Mouse (Mus musculus): ENCODE measurements around the gene Fgfr2.

The Fgfr2 gene

DNA sequence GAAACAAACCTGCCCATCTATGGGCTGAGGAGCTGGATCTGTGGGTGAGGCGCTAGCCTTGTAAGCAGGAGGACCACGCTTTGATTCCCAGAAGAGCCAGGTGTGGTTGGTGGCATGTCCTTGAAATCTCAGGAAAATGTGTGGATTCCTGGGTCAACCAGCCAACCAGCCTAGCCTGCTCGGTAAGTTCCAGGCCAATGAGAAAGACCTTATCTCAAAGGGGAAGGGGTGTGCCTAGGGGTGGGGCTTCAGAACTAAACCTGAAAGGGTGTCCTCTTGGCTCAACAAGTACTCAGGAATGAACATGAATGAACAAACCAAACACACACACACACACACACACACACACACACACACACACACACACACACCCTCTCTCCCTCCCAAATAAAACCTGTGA is 81.4 kb downstream of the Fgfr2 start:
- DNase-seq (ENCODE audit: low read depth, low spot score) = peak; percentile 78

- DNase-seq (ENCODE audit: low read depth, low spot score) = peak; percentile 87
Observed at GRCm38 (mm10) chr7:133040688-133041345, 82.3 kb downstream of the Fgfr2 start.

- DNase-seq (ENCODE audit: low read depth, low spot score) = no peak
Observed at GRCm38 (mm10) chr7:133039556-133040255, 83.4 kb downstream of the Fgfr2 start.

DNA sequence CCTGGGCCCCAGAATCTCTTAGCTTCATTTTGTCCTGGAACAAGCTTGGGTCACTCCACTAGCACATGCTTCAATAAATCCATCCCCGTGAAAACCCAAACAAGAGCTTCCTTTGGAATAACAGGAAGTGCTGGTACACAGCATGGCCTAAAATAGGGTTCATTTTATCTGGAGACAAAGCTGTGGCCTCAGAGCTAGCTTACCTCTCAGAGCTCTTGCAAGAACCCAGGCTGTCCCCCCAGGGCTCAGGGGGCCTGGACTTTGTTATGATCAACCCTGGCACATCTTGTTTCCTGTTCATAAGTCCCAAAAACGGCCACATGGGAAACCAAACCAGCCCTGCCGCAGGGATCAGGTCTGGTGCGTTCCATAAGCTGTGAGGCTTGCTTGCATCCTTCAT is 85.5 kb downstream of the Fgfr2 start:
- no peak for DNase-seq (ENCODE audit: low read depth, low spot score)

- no peak for DNase-seq (ENCODE audit: low read depth, low spot score)
Observed at GRCm38 (mm10) chr7:133037217-133037616, 85.9 kb downstream of the Fgfr2 start.

DNA sequence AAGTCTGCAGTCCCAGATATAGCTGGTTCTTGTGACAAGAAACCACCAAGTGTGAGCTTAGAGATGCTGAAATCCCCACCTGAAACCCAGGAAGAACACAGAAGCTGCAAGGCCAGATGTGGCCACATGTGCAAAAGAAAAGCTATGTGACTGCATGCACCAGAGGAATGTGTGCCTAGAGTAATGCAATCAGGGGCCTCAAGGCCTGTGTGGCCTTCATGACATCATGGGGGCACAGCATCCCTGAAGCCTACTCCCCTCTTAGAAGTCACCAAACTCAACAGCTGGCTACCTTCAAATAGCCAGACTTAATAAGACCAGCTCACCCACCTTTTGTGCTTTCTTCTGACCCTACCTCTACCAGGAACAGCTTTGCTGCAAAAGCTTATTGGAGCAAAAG is 87.2 kb downstream of the Fgfr2 start:
- DNase-seq (ENCODE audit: low read depth, low spot score) = no peak

DNA sequence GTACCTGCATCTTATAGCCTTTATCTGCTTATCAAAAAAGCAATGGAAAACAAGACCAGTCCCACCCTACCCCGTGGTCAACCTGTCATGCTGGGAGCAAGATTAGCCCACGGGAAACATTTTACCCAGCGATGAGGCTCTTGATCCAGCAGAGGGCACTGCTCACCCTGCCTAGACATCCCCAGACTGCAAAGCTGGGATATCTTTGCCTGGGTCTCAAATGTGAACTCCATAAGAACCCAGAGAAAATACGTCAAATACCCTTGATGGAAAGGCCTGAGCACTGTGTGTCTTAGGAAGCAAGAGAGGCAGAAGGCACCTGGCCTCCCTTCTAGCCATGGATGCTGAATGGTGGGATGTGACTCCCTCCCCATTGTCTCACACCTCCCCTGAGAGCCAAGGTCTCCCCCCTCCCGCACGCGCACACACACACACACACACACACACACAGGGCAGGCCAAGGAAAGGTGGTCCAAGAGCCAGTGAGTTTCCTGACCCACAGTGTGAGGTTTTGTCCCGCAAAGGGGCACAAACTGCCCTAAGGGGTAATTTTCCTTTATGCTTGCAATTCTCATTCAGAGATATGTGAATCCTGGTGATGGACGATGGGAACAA is 90.5 kb downstream of the Fgfr2 start:
- DNase-seq (ENCODE audit: low read depth, low spot score) = peak; percentile 84

DNA sequence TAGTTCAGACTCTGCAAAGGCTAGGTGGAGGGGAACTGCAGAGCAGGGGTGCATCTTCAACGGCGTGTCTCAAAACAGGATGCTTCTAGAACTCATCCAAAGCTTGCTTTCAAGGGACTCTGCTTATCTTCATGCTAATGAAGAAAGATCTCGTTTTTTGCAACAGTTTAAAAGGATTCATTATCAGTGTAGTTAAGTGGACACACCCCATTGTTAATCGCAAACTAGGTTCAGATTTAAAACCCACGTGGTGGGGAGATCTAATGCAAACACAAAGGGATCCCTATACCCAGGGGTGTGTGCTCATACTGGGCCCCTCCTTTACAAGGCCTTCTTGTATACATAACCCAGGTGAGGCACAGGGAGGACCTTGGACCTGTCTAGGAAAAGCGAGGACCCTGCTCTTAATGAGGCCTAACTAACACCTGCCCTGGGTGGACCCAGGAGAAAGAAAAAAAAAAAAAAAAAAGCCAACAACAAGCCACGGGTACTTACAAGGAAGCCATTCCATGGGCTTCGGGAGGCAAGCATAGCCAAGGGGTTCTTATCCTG is 93.6 kb downstream of the Fgfr2 start:
- peak; percentile 55 for DNase-seq (ENCODE audit: low read depth, low spot score)

- DNase-seq (ENCODE audit: low read depth, low spot score) = no peak
Observed at GRCm38 (mm10) chr7:133029004-133029403, 94.1 kb downstream of the Fgfr2 start.

DNA sequence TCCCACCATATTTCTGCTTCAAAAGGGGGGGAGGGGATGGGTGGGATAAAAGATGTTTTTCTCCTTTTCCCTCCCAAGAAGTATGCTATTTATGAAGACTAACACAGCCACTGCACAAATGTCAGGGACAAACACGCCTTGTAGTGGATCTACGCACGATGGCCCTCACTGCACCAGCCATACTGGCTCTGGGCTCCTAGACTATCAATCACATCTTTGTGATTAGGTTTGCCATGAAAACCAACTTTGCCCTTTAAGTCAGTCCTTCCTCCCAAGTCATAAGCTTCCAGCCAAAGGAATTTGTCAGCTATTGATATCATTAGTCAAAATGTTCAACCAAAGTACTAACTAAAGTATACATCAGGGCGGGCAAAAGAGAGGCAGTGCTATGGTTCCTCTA is 95.2 kb downstream of the Fgfr2 start:
- no peak for DNase-seq (ENCODE audit: low read depth, low spot score)

DNA sequence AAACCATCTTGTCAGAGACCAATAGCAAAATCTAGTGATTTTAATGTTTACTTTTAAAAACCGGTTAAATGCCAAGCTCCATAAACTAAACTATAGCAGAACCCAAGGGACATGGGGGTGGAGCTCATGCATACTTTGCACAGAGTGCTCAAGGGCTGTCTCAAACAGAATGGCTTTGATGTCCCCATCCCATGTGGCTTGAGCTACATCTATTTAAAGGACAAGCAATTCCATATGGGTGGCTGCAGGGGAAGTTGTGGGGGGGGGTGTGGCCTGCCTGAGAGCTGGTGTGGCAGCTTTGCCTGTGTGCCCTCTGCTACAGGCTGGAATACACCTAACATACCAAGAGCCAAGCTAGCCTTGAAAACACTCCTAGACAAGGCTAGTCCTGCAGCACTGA is 98.5 kb downstream of the Fgfr2 start:
- DNase-seq (ENCODE audit: low read depth, low spot score) = peak; percentile 68

DNA sequence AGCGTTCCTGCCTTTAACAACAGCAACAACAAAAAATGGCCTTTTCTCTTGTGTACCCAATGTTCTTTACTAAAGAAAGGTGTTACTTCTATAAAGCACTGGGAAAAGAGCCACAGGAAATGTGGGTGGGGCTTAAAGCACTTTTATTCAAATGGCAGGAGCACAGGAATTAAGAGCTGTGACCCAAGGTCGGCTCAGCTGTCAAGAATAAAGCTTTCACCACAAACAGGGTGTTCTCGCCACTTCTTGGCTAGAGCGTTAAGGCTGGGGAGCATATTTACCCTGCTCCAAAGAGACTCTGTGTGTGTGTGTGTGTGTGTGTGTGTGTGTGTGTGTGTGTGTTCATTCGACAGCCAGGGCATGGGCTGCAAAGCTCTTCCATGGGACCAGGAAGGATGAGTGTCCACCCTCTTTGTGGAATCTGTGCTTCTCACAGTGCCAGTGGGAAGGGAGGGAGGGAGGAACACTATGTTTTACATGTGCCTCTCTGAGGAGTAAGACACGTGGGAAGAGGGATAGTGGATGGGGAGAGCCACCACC is 103.6 kb downstream of the Fgfr2 start:
- DNase-seq (ENCODE audit: low read depth, low spot score) = peak; percentile 48

DNA sequence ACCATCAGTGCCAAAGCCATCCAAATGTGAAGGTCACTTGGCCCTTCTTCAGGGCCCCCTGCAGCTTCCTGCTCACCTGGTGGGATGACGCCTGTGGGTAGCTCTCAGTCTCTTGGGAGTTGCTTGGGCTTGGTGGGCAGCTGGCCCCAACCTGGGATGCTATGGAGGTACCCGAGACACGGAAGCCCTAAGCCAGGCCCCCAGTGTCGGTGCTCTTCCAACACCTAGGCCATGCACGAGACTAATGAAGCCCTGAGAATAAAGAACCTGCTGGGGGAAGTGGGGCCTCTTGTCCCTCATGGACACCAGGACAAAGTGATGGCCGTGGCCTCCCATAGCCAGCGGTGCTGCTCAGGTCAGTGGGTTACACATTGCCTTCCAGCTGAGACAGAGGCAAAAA is 104.2 kb downstream of the Fgfr2 start:
- DNase-seq (ENCODE audit: low read depth, low spot score) = no peak

DNA sequence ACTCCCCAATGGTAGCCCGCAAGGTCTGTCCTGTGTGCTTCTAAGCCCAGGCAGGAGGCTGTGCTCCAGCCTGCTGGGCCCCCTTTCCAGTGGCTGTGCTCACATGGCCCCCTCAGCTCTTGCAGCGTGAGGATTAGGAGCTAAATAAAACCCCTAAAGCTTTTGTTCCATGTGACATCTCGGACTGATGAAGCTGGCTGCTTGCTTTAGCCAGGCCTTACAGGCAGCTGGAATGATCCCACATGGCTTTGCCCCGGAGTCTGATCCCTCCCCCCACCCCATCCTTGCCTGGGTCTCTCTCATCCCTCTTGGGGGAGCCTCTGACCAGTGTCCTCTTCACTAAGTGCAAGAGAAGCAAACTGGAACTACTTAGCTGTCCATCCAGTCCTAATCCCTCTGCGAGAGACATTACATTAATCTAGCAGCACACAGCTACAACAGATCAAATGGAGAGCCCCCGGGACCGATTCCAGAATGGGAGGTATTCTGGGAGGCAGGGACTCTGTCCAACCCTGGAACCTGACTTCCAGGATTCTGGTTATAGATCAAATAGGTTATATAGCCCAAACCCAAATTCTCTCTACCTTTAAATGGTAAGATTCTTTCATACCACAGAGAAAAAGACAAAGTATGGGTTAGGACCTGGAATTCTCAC is 107.6 kb downstream of the Fgfr2 start:
- no peak for DNase-seq (ENCODE audit: low read depth, low spot score)

GRCm38 (mm10) chr7:133014631-133015030 is 108.5 kb downstream of the Fgfr2 start:
- no peak for DNase-seq (ENCODE audit: low read depth, low spot score)

DNA sequence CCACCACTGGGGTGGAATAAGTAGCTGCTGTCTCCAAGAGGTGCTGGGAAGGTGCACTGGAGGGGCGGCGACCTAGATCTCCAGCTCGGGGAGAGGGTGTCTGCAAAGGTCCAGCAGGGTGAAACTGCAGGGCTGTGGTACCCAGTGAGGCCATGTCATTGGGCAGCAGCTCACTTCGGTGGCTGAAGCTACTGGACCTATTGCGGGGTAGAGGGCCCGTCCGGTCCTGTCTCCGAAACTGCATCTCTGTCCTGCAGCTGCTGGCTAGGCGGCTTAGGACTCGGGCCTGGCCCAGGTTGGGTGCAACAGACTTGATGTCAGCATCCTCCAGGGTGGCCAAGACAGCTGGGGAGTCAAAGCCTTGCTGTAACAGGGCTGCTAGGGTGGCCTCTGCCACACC is 109.2 kb downstream of the Fgfr2 start:
- no peak for DNase-seq (ENCODE audit: low read depth, low spot score)

GRCm38 (mm10) chr7:133012637-133013366 is 110.3 kb downstream of the Fgfr2 start:
- no peak for DNase-seq (ENCODE audit: low read depth, low spot score)

DNA sequence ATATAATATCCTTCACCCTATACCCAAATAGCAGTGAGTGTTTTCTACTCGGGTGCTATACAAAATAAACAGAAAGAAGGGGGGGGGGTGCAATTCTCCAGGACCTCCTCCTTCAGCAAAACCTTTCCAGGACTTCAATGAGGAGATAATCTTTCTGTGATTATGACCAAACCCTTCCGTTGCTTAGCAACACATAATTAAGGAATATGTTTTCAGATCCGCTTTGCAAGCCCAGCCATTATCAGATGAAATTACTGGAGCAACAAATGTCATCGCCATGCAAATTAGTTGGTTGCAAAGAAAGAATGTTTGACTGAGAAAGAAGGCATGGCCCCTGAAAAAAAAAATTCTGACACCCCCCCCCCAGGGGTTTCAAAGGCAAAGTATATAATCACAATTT is 111.5 kb downstream of the Fgfr2 start:
- no peak for DNase-seq (ENCODE audit: low read depth, low spot score)

GRCm38 (mm10) chr7:133011191-133011590 is 112.0 kb downstream of the Fgfr2 start:
- DNase-seq (ENCODE audit: low read depth, low spot score) = no peak

- DNase-seq (ENCODE audit: low read depth, low spot score) = no peak
Observed at GRCm38 (mm10) chr7:133010477-133010876, 112.7 kb downstream of the Fgfr2 start.

- DNase-seq (ENCODE audit: low read depth, low spot score) = no peak
Observed at GRCm38 (mm10) chr7:133009676-133010075, 113.5 kb downstream of the Fgfr2 start.

Measured in ZHBTc4 (cell line).